Mouse (Mus musculus) frontal cortex, postnatal 10 days (tissue): ENCODE measurements around the gene Inpp5e.

ENCODE experiments used
- DNase-seq, 2 experiments: peaks; one replicate each; pipeline ENCODE4 v3.0.0; 2022; ENCODE audit warnings: low spot score in 2 of 2, mixed read lengths in 1 of 2

Gene Inpp5e

GRCm38 (mm10) chr2:26363481-26363880, 45.5 kb downstream of the Inpp5e start:
- DNase-seq = no peak

GRCm38 (mm10) chr2:26362991-26363390, 46.0 kb downstream of the Inpp5e start:
- DNase-seq = no peak

GRCm38 (mm10) chr2:26360772-26361171, 48.2 kb downstream of the Inpp5e start, which contains the start of gene Card9:
Gene Card9 (minus strand): TSS chr2:26360918.
- DNase-seq = no peak

- DNase-seq = no peak
These were observed 49.0 kb downstream of the Inpp5e start for GRCm38 (mm10) chr2:26359983-26360382.

DNA sequence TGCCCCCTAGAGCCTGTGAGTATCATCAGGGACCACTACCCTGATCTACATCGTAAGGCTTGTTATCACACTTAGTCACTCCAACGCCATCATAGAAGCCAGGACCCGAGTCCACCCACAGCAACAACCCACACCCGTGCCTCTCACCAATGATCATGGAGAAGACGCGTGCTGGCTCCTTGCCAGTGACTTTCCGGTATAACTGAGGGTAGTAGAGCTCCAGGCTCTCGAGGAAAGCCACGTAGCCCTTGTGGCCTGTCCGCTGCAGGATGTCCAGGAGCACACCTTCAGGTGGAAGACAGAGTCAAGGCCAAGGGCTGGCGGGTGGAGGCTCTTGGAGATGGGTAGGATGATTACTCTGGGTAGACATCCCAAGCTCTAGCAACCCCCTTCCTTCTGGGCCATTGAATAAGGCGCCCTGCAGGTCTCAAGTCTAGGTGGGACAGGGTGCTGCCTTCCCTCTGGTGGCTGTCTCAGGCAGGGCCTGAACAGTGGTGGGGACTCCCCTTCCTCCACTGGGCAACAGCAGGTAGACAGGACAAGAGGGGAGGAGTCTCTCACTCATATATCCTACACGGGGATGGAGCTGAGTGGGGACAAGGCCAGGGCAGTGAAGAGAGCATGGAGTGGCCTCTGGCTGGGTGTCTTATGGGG, 50.2 kb downstream of the Inpp5e start:
- DNase-seq = peak in 1 of 2 experiments; percentile 14

DNA sequence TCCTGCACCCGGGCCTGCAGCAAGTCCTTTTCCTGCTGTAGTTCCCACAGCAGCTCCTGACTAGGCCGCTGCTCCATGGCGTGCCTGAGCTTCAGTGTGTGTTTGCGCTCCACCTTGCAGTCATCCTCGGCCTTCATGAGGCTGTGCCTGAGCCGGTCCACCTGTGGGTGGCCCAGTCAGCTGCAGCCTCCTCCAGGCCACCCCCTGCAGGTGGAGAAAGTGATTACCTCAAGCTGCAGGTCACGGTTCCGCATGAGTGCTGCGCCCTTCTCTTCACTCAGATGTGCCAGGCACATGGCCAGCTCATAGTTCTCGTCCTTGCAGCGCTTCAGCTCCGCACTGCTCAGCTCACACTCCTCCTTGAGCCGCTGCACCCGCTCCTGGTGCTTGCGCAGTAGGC, 51.5 kb downstream of the Inpp5e start:
- no peak for DNase-seq

DNA sequence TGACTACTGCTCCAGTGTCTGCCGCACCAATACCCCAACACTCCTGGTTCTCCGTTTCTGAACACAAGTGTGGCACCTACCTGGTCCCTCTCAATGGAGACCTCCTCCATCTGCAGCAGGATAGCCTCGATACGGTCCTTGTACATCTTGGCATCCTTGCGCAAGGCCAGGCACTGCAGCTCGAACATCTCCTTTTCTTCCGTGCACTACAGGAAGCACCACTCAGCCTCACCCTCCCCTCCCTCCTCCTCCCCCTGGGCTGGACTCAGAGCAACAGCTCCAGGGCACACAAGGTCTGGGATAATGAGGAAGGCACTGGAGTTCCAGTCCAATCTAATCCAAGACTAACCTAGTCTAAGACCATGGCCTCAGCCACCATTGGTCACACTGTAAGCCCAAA, 52.3 kb downstream of the Inpp5e start:
- DNase-seq = no peak

DNA sequence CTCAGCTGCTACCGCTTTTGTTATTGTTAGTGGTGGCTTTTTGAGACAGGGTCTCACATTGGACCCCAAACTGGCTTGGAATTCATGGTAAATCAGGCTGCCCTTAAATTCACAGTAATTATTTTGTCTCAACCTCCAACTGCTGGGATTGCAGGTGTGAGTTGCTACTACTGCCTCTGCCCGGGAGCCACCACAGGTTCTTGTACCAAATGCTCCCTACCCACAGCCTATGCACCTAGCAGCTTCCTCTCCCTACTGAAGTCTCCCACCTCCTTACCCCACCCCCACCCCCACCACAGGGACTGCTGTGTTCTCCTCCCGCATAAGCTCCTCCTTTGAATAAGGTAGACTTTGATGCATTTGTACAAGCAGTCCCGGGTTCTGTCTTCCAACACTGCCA, 52.8 kb downstream of the Inpp5e start:
- no peak for DNase-seq

- no peak for DNase-seq
These were observed 54.6 kb downstream of the Inpp5e start for GRCm38 (mm10) chr2:26354401-26354800.

GRCm38 (mm10) chr2:26353066-26353980, 55.7 kb downstream of the Inpp5e start:
- no peak for DNase-seq

DNA sequence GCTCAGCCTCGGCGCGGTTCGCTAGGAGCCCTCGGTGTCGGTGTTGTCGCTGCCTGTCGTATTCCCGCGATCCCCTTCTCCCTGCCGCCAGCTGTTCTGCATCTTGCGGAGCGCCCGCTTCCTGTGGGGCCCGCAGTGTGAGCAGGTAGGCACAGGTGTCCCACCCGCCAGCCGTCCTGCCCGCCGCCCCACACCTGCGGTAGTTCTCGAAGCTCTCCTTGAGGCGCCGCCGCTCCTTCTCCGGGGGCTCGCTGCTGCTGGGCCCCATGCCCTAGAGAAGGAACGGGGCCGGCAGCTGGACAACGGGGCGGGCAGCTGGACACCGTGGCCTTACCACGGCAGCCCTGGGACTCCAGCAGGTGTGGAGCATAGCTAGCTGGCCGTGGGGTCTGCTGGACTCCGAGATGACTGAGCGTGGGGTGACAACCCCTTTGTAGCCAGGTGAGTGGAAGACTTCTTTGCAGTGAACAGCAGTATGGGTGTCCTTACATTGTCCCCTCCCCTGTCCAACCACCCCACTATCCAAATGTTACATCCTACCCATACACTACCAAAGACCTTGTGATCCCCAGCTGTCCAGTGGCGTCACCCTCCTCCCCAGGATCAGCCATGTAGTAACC, 56.6 kb downstream of the Inpp5e start:
- peak in 1 of 2 experiments; percentile 52 for DNase-seq

DNA sequence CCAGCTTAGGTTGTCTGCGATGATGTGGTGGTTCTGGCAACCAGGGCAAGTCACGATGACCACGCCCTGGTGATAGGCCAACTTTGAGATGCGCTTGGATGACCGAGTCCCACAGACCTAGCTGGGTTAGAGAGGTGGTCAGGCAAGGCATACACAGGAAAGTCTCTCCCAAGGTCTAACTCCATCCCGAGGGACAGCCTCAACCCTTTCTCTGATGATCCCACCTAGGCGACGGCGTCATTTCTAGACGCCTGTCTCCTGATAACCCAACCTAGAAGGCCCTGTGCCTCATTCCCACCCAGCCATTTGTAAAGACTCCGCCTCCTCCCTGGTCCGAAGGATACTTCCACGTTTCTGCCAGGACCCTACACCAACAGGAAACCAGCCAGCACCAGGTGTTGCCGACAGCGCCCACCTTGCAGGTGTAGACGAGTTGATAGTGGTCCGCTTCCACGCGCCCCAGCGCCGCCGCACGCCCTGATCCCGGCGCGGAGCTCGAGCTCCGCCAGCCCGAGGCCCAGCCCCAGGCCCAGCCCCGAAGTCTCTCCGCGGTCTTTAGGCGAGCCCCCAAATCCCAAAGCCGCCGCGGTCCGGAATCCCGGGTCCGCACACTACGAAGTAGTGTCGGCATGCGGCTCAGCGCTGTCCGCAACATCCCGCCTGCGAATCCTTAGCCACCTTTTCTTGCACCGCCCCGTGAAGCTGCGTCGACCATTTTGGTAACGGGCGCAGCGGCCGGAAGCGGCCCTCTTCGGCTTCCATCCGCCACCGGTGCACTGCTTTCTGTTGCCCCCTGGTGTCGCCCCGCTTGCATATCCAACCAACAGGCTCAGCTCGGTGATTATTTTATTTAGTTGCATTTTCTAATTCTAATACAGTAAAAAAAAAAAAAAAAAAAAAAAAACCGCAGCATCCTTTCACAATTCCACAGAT, 57.4 kb downstream of the Inpp5e start, which contains the start of gene Dnlz:
Gene Dnlz, minus strand, starts transcription at position 753 of the 933 bp plus-strand sequence.
- peak; percentile 86 to 93 for DNase-seq

DNA sequence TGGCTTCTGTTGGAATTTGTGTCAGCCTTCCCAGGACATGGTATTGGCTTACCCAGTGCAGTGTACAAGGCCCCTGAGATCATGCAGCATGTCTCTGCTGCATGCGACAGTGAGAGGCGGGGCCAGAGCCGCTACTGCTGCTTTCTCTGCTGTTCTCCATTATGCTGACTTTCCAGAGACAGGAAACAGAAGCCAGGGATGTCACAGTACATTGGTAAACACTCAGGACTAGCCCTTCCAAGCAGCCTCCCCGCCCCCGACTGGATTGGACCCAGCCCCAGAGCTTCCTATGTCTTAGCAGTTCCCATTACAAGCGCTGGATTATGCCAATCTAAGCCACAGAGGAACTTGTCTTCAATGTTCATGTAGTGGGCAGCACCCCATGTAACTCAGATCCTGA, 60.8 kb downstream of the Inpp5e start:
- DNase-seq = no peak
